Mouse (Mus musculus) forebrain, postnatal 0 days (tissue): ENCODE results near the gene Akap7. TPM values are rescaled to one million over a fixed set of nuclear protein-coding genes. Genes with fewer than 3 reads are reported as not detected.

ENCODE experiments used
- ATAC-seq: fragments of 200-750 bp; cut with Nextera tagmentation; 2 replicates; pipeline ENCODE4 v1.8.0; 2017; ENCODE audit warnings: mild to moderate bottlenecking, moderate library complexity
- DNase-seq: peaks from one replicate; pipeline ENCODE4 v3.0.0-alpha.2; 2015
- H3K27ac ChIP-seq: fragments of 300-500 bp; sonication (generic); 2 replicates; pipeline ENCODE4 v1.5.1; 2014; ENCODE audit warnings: low read depth, mild to moderate bottlenecking, antibody characterized with exemption, low read length, moderate library complexity, mixed read lengths
- H3K27me3 ChIP-seq: fragments of 300-500 bp; sonication (generic); 2 replicates; pipeline ENCODE4 v1.6.1; 2014; ENCODE audit warnings: mild to moderate bottlenecking, low read length, mixed read lengths; ENCODE audit not compliant: insufficient read depth
- H3K36me3 ChIP-seq: fragments of 300-500 bp; sonication (generic); 2 replicates; pipeline ENCODE4 v1.6.1; 2014; ENCODE audit warnings: mild to moderate bottlenecking, moderate library complexity; ENCODE audit not compliant: insufficient read depth
- H3K4me1 ChIP-seq: fragments of 300-500 bp; sonication (generic); 2 replicates; pipeline ENCODE4 v1.6.1; 2014; ENCODE audit warnings: antibody characterized with exemption; ENCODE audit not compliant: insufficient read depth
- H3K4me2 ChIP-seq: fragments of 300-500 bp; sonication (generic); 2 replicates; pipeline ENCODE4 v1.6.1; 2014; ENCODE audit warnings: low read depth, mild to moderate bottlenecking, moderate library complexity
- H3K4me3 ChIP-seq: fragments of 300-500 bp; sonication (generic); 2 replicates; pipeline ENCODE4 v1.5.1; 2014; ENCODE audit warnings: low read depth, low read length, mixed read lengths
- H3K9ac ChIP-seq: fragments of 300-500 bp; sonication (generic); 2 replicates; pipeline ENCODE4 v1.6.1; 2014; ENCODE audit warnings: mild to moderate bottlenecking
- H3K9me3 ChIP-seq: fragments of 300-500 bp; sonication (generic); 2 replicates; pipeline ENCODE4 v1.6.1; 2016; ENCODE audit warnings: low read length
- CTCF ChIP-seq: sonication (generic); IDR thresholded peaks from 2 replicates; pipeline ENCODE4 v1.5.1; 2016; ENCODE audit warnings: antibody characterized with exemption, control low read depth, low read depth
- WGBS: fragments of 180-500 bp; shearing (Covaris S2); extraction: QIAGEN DNeasy Blood & Tissue Kit; methylation state at CpG from one replicate; pipeline ENCODE4 v1.1.7; 2014; 5-methylcytosine and 5-hydroxymethylcytosine counted together
- polyA plus RNA-seq: library from polyadenylated mRNA; unstranded; fragments of >200 nt; fragmentation: Nextera tagmentation; extraction: Ambion mirVana; gene quantifications from 2 replicates; pipeline ENCODE4 v1.2.1, GENCODE M21; 2015
- total RNA-seq: library from RNA; depleted of rRNA; stranded (reverse); fragments of >200 nt; gene quantifications from 2 replicates; pipeline ENCODE4 v1.2.3, GENCODE M21; 2014

The Akap7 gene
- total and polyA plus RNA-seq, 2 experiments from 2014 or later: 64.2 to 106 TPM

DNA sequence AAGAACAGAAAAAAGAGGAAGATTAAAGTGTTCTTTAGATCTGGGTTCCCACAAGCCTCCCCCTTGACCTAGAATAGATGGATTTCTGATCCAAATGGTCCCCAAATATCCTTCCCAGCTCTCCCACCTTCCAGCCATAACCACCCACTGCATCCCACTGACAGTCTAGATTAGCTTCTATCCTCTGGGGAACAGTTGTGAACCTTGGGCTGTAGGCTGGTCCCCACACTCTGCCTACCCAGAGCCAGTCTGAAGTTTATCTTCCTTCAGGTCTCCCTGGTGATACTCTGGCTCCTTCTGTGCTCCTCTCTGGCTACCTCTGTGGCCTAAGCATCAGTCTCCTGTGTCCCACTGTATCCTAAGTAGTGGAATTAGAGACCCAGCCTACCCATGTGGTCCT lies 150.3 kb downstream of the Akap7 start:
- no peak for TF ChIP-seq CTCF
- no peak for ATAC-seq

GRCm38 (mm10) chr10:25154225-25154624 lies 153.4 kb downstream of the Akap7 start:
- TF ChIP-seq CTCF: no peak
- DNase-seq (no peak), ATAC-seq (no peak)
- H3K4me1 ChIP-seq: no peaks in the 10 kb centered on the region
- no peak overlapping the region for H3K9ac ChIP-seq
- H3K4me3 ChIP-seq: no peak overlapping the region
- WGBS: 70% methylated on average over 6 of the region's 6 CpGs
- H3K9me3 ChIP-seq: no peaks in the 10 kb centered on the region
- H3K36me3 ChIP-seq: no peaks in the 10 kb centered on the region
- H3K4me2 ChIP-seq: no peak overlapping the region
- no peaks in the 10 kb centered on the region for H3K27me3 ChIP-seq
- no peak overlapping the region for H3K27ac ChIP-seq

More for the DNA sequence above, 150.3 kb downstream of the Akap7 start:
- Histone ChIP-seq H3K36me3 (no peaks in the 10 kb centered on the region), H3K27ac (no peak overlapping the region), H3K27me3 (no peaks in the 10 kb centered on the region), H3K9ac (no peak overlapping the region), H3K9me3 (no peaks in the 10 kb centered on the region), H3K4me1 (no peaks in the 10 kb centered on the region), H3K4me3 (no peak overlapping the region), H3K4me2 (no peak overlapping the region)
- DNase-seq: no peak

DNA sequence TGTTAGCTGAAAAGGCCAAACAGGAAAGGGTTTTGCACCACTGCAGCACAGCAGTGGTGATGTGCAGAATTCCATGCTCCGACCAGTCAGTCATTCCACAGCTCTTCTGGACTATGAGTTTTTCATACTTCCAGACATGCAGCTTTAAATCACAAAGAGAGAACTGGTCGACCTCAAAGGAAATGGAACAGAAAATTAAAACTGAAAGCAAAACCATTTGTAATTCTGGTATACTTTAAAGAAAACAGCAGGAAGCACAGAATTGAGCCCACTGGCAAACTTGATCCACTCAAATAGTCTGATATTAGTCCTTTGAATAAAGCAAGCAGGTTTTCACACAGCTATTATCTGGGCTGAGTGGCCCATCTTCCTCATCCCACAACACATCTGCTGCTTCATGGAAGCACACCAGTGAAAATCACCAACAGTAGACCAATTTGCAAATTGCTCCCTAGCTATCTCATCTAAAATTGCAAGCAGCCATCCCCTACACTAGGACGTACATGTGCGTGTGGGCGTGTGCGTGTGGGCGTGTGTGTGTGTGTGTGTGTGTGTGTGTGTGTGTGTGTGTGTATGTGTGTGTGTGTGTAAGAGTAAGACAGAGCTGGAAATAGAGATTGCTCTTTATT lies 156.4 kb downstream of the Akap7 start:
- Histone ChIP-seq H3K27ac (no peak overlapping the region), H3K4me1 (no peaks in the 10 kb centered on the region), H3K9ac (no peak overlapping the region), H3K36me3 (no peaks in the 10 kb centered on the region), H3K4me3 (no peak overlapping the region), H3K27me3 (no peaks in the 10 kb centered on the region), H3K4me2 (no peak overlapping the region), H3K9me3 (no peaks in the 10 kb centered on the region)
- no peak for TF ChIP-seq CTCF
- ATAC-seq: no peak
- WGBS: 91% methylated on average over 7 of the region's 7 CpGs
- DNase-seq: no peak

- peak; percentile 82 for ATAC-seq
- no peak for TF ChIP-seq CTCF
- peak overlapping the region; percentile 16 for H3K4me3 ChIP-seq
- no peaks in the 10 kb centered on the region for H3K36me3 ChIP-seq
- H3K9ac ChIP-seq: peak overlapping the region; percentile 46
- H3K4me1 ChIP-seq: peaks cover 13% of the 10 kb centered on the region
- WGBS: 37% methylated on average over 12 of the region's 12 CpGs
- no peaks in the 10 kb centered on the region for H3K27me3 ChIP-seq
- no peaks in the 10 kb centered on the region for H3K9me3 ChIP-seq
- DNase-seq: peak; percentile 73
- H3K4me2 ChIP-seq: peak overlapping the region; percentile 42
- peak overlapping the region; percentile 73 for H3K27ac ChIP-seq
These were observed 161.8 kb downstream of the Akap7 start for GRCm38 (mm10) chr10:25145851-25146250.

DNA sequence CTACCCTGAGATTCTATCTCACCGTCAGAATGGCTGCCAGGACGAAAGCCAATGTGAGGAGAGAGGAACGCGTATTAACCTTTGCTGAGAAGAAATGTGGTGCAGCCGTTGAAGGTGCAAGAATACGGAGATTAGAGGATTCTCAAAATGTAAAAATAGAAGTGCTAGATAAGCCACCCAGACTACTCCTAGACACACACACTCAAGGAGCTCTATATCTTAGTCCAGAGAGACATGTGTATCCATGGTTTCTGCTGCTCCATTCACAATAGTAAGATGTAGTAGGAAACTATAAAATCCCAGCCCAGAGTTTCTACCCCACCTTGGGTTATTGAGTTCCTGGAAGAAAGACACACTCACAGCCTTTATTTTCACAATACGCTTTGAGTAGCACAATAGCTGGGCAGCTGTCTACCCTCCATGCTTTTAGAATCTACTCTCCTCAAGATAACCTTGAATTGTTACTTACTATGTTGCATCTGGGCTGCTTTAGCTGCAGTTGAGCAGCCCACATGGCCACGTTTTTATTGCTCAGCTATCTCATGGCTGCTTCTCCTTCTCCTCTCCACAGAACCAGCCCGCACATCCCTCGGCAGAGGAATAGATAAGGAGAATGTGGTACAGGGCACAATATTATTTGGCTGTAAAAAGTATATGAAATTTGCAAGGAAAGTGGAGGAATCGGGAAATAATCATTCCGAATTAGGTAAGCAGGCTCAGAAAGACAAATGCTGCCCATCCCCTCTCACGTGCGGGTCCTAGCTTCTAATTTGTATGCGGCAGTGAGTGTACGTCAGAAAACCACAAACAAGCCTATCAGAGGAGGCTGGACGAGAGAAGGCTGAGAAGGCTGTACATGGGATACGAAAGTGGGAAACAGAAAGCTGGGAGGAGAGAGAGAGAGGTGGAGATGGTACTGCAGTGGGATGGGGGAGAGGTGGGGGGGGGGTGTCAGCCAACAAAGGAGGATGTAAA lies 162.6 kb downstream of the Akap7 start:
- DNase-seq (peak; percentile 57), ATAC-seq (peak; percentile 88)
- Histone ChIP-seq H3K9ac (peak overlapping the region; percentile 46), H3K27me3 (no peaks in the 10 kb centered on the region), H3K36me3 (no peaks in the 10 kb centered on the region), H3K4me2 (peak overlapping the region; percentile 42), H3K9me3 (no peaks in the 10 kb centered on the region), H3K27ac (peak overlapping the region; percentile 73), H3K4me1 (peaks cover 13% of the 10 kb centered on the region), H3K4me3 (peak overlapping the region; percentile 16)
- TF ChIP-seq CTCF: no peak
- WGBS: 53% methylated on average over 18 of the region's 18 CpGs

GRCm38 (mm10) chr10:25141781-25142180 lies 165.9 kb downstream of the Akap7 start:
- H3K4me1 ChIP-seq: peaks cover 13% of the 10 kb centered on the region
- ATAC-seq: no peak
- H3K27ac ChIP-seq: no peak overlapping the region
- no peak overlapping the region for H3K9ac ChIP-seq
- 71% methylated on average over 1 of the region's 1 CpGs for WGBS
- H3K36me3 ChIP-seq: no peaks in the 10 kb centered on the region
- TF ChIP-seq CTCF: no peak
- no peak overlapping the region for H3K4me2 ChIP-seq
- no peaks in the 10 kb centered on the region for H3K27me3 ChIP-seq
- no peak overlapping the region for H3K4me3 ChIP-seq
- peaks cover 8% of the 10 kb centered on the region; the same call in 1 of the 2 replicates for H3K9me3 ChIP-seq
- DNase-seq: no peak
